Mouse (Mus musculus) ES-E14 (cell line): ENCODE measurements around the gene Gsdma. TPM values are rescaled to one million over a fixed set of nuclear protein-coding genes. Genes with fewer than 3 reads are reported as not detected.
"Not testable (repeated sequence)": the region's sequence is repeated elsewhere in the genome, so short reads cannot be mapped to it uniquely, and the experiment has no call there.

ENCODE experiments used
- DNase-seq: peaks from one replicate; pipeline ENCODE4 v3.0.0-alpha.2; 2013; ENCODE audit warnings: low read depth, low spot score
- H3K27ac ChIP-seq: 2 replicates; pipeline ENCODE4 v1.5.1; 2012; ENCODE audit warnings: low read depth, mild to moderate bottlenecking, low read length, moderate library complexity, mixed read lengths; ENCODE audit not compliant: poor library complexity, insufficient read depth, severe bottlenecking
- H3K36me3 ChIP-seq: 2 replicates; pipeline ENCODE4 v1.6.1; 2012; ENCODE audit warnings: mild to moderate bottlenecking, low read length, moderate library complexity, mixed read lengths; ENCODE audit not compliant: control insufficient read depth, poor library complexity, insufficient read depth, severe bottlenecking
- H3K4me1 ChIP-seq, 2 experiments: fragments of 150-350 bp in 1 of 2; sonication (generic) in 1 of 2; 2 replicates each; pipeline ENCODE4 v1.6.1; 2012; ENCODE audit warnings: low read length in 2 of 2, mild to moderate bottlenecking in 1 of 2, mixed read lengths in 1 of 2; ENCODE audit not compliant: control insufficient read depth in 2 of 2, insufficient read depth in 2 of 2, poor library complexity in 1 of 2
- H3K4me3 ChIP-seq, 2 experiments: fragments of 150-350 bp in 1 of 2; sonication (generic) in 1 of 2; 2 replicates each; pipeline ENCODE4 v1.5.1; 2012; ENCODE audit warnings: low read length in 2 of 2, low read depth in 1 of 2, mild to moderate bottlenecking in 1 of 2, mixed read lengths in 1 of 2; ENCODE audit not compliant: insufficient read depth in 1 of 2, poor library complexity in 1 of 2, severe bottlenecking in 1 of 2
- H3K9ac ChIP-seq: 2 replicates; pipeline ENCODE4 v1.6.1; 2012; ENCODE audit warnings: low read depth, mild to moderate bottlenecking, low read length, mixed read lengths; ENCODE audit not compliant: poor library complexity, insufficient read depth, severe bottlenecking
- H3K9me3 ChIP-seq: fragments of 150-350 bp; sonication (generic); 2 replicates; pipeline ENCODE4 v1.6.1; 2012; ENCODE audit warnings: low read depth, mild to moderate bottlenecking, low read length; ENCODE audit not compliant: control insufficient read depth, insufficient read depth
- CHD2 ChIP-seq: IDR thresholded peaks from 2 replicates; pipeline ENCODE4 v1.6.1; 2014; ENCODE audit warnings: mild to moderate bottlenecking, low read depth, low read length, inconsistent platforms
- HCFC1 ChIP-seq: IDR thresholded peaks from 2 replicates; pipeline ENCODE4 v1.6.1; 2012; ENCODE audit warnings: low read length, inconsistent platforms, borderline replicate concordance; ENCODE audit not compliant: insufficient read depth
- MAFK ChIP-seq: IDR thresholded peaks from 2 replicates; pipeline ENCODE4 v1.6.1; 2014; ENCODE audit warnings: mild to moderate bottlenecking, low read depth, low read length, inconsistent platforms; ENCODE audit not compliant: insufficient read depth
- ZC3H11A ChIP-seq: IDR thresholded peaks from 2 replicates; pipeline ENCODE4 v1.6.1; 2012; ENCODE audit warnings: low read depth, mild to moderate bottlenecking, inconsistent platforms, low read length, borderline replicate concordance
- ZNF384 ChIP-seq: IDR thresholded peaks from 2 replicates; pipeline ENCODE4 v1.6.1; 2012; ENCODE audit warnings: low read depth, low read length, inconsistent platforms
- in situ Hi-C, 2 experiments: fragments of 600-800 bp; cut with MboI; formaldehyde crosslinking; loops; one replicate each; pipeline ENCODE4 v1.15.1; 2025; ENCODE audit warnings: low sequenced_read_pairs in 2 of 2, inconsistent platforms in 1 of 2; ENCODE audit not compliant: unreplicated experiment in 2 of 2
- total RNA-seq: library from RNA; depleted of rRNA; stranded (reverse); fragments of 300-350 nt; gene quantifications from 2 replicates; pipeline ENCODE4 v1.2.3, GENCODE M21; 2012

Gsdma gene
- total RNA-seq, 1 experiment, result 0.40 TPM

- no peak overlapping the region for H3K27ac ChIP-seq
- H3K9ac ChIP-seq, result no peak overlapping the region
- in situ Hi-C loops, result no loop called here
- H3K9me3 ChIP-seq, result no peaks in the 10 kb centered on the region
- DNase-seq, result no peak
- no peaks in the 10 kb centered on the region for H3K4me1 ChIP-seq
- no peak overlapping the region for H3K4me3 ChIP-seq
- TF ChIP-seq CHD2 (no peak), HCFC1 (no peak), ZNF384 (no peak), MAFK (no peak), ZC3H11A (no peak)
- H3K36me3 ChIP-seq, result no peaks in the 10 kb centered on the region
These were observed 35.4 kb upstream of the Gsdma start for GRCm38 (mm10) chr11:98628706-98629105.

DNA sequence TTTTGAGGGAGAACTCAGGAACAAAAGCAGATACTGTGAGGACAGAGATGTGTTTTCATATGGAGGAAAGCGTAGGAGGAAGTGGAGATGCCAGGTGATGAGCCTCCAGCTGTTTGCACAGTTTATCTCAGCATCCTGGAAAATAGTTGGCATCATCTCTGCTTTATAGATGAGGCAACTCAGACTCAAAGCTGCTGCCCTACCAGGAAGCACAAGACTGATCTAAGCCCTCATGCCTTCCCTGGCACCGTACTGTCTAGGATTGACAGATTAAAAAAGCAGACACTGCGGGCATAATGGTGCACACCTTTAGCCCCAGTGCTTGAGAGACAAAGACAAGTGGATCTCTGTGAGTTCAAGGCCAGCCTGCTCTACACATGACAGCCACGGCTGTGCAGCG, 33.5 kb upstream of the Gsdma start:
- H3K9me3 ChIP-seq, result no peaks in the 10 kb centered on the region
- in situ Hi-C loops, result no loop called here
- no peak overlapping the region for H3K27ac ChIP-seq
- no peak for DNase-seq
- H3K9ac ChIP-seq, result no peak overlapping the region
- H3K36me3 ChIP-seq, result no peaks in the 10 kb centered on the region
- no peak for TF ChIP-seq ZNF384
- TF ChIP-seq ZC3H11A, result no peak
- TF ChIP-seq HCFC1, result no peak
- TF ChIP-seq CHD2, result no peak
- no peak for TF ChIP-seq MAFK
- H3K4me3 ChIP-seq, result no peak overlapping the region
- no peaks in the 10 kb centered on the region for H3K4me1 ChIP-seq

DNA sequence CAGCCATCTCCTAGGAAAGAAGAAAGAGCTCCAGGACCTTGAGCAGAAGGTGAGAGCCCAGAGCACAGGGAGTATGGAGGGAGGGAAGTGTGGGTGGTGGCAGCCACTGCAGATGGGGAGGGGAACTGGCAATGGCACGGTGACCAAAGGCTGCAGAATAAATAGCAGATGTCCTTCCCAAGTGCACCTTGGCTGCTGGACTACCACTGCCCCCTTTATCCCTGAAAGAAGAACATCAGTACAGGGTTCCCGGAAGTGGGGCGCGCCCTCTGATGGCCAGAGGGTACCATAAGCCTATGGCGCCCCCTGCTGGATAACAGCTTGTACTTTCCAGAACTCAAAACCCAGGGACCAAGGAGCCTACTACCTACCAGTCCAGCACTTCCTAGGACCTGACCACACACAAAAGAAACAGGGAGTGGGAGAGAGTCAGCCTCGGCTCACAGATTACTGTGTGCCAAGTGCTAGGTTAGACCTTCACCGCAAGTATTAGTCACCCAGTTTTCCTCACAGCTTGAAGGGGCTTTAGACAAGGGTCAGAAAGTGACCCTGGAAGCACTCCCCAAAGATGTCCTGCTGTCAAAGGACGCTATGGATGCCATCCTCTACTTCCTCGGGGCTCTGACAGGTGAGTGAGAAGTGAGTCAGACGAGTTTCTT, 28.7 kb upstream of the Gsdma start:
- not testable (repeated sequence) for H3K36me3 ChIP-seq

DNA sequence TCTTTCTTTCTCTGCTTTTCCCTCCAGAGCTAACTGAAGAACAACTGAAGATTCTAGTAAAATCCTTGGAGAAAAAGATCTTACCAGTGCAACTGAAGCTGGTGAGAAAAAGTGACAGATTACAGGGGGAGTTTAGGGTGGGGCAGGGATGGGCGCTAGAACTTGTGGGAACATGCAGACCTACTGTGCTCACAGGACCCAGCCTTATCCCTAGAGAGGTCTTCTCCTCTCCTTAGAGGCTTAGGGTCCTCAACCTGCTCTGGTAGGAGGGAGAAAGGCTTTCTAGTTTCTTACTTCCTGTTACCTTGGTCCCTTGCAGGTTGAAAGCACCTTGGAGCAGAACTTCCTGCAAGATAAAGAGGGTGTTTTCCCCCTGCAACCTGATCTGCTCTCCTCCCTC, 26.6 kb upstream of the Gsdma start:
- DNase-seq, result no peak
- Histone ChIP-seq H3K9ac (no peak overlapping the region), H3K36me3 (no peaks in the 10 kb centered on the region), H3K4me1 (no peaks in the 10 kb centered on the region), H3K27ac (no peak overlapping the region), H3K9me3 (no peaks in the 10 kb centered on the region), H3K4me3 (no peak overlapping the region)
- TF ChIP-seq ZC3H11A (no peak), MAFK (no peak)
- in situ Hi-C loops, result no loop called here

More for the DNA sequence above, 28.7 kb upstream of the Gsdma start:
- H3K9ac ChIP-seq, H3K9me3 ChIP-seq, in situ Hi-C loops, H3K27ac ChIP-seq, H3K4me1 ChIP-seq, H3K4me3 ChIP-seq: not testable (repeated sequence)
- peak; percentile 22 for DNase-seq

GRCm38 (mm10) chr11:98640091-98640490, 24.1 kb upstream of the Gsdma start:
- no peak overlapping the region for H3K27ac ChIP-seq
- no peak overlapping the region for H3K4me3 ChIP-seq
- in situ Hi-C loops, result no loop called here
- no peak for DNase-seq
- no peaks in the 10 kb centered on the region for H3K9me3 ChIP-seq
- H3K4me1 ChIP-seq, result no peaks in the 10 kb centered on the region
- TF ChIP-seq ZC3H11A, result no peak
- TF ChIP-seq HCFC1, result no peak
- no peak for TF ChIP-seq ZNF384
- no peak for TF ChIP-seq CHD2
- no peak for TF ChIP-seq MAFK
- no peaks in the 10 kb centered on the region for H3K36me3 ChIP-seq
- H3K9ac ChIP-seq, result no peak overlapping the region
